Mouse (Mus musculus): ENCODE data around the gene Tbxa2r. TPM values are rescaled to one million over a fixed set of nuclear protein-coding genes. Genes with fewer than 3 reads are reported as not detected.
A peak's percentile ranks its signal among the peaks of the same experiment; 100 is the strongest.

Gene Tbxa2r
- polyA plus RNA-seq, 1 experiment, result 0.47 TPM

DNA sequence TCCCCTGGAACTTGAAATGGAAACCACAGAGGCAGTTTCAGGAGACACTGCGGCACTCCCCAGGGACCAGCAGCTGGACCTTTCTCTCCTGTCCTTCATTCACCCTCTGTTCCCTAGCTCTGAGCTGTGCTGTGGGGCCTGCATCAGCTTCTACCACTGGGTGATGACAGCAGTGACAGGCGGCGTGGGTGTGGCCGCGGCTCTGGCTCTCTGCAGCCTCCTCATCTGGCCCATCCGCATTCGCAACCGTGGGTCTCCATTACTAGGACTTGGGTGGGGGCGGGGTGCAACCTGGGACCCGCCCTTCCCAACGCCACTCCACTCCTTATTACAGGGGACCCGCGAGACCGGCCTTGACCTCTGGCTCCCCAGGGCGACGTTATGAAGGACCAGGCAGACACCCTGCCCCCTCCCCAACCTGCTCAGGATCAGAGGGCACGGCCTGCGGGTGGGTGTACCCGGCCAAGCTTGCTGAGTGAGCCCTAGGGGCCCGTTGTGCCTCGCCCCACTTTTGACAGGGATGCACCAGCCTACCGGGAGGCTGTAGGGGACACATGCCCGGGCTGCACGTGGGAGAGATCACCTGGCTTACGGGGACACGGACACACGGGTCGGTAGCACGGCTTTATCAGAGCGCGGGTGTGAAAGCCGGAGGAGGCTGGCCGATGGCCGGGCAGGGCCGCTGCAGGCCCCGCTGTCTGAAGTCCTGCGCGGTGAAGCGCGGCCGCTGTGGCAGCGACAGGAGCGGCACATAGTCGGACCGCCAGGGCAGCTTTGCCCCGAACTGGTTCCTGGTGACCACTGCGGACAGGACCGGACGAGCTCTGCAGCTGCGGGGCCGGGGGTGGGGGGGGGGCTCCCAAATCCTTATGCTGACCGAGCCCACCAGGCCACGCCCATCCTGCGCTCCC, 35.2 kb downstream of the Tbxa2r start:
- Histone ChIP-seq H3K4me1 (ENCODE audit: control insufficient read depth, insufficient read depth, low read length) (peaks cover 19% of the 10 kb centered on the region), H3K4me3 (ENCODE audit: control insufficient read depth, low read depth, low read length) (peak overlapping the region; percentile 83), H3K27me3 (ENCODE audit: control insufficient read depth, insufficient read depth, low read length) (no peaks in the 10 kb centered on the region), H3K27ac (ENCODE audit: control insufficient read depth, insufficient read depth, low read depth, low read length) (peak overlapping the region; percentile 32; the same call in 1 of the 2 replicates), H3K36me3 (ENCODE audit: control insufficient read depth, insufficient read depth, low read length) (no peaks in the 10 kb centered on the region)
- TF ChIP-seq CTCF (IDR thresholded peaks at IDR 0.05; ENCODE audit: control insufficient read depth, insufficient read depth, insufficient replicate concordance, low read depth, low read length), result no peak
- no peak for TF ChIP-seq POLR2A (IDR thresholded peaks at IDR 0.05; ENCODE audit: control insufficient read depth, low read depth, low read length)

DNA sequence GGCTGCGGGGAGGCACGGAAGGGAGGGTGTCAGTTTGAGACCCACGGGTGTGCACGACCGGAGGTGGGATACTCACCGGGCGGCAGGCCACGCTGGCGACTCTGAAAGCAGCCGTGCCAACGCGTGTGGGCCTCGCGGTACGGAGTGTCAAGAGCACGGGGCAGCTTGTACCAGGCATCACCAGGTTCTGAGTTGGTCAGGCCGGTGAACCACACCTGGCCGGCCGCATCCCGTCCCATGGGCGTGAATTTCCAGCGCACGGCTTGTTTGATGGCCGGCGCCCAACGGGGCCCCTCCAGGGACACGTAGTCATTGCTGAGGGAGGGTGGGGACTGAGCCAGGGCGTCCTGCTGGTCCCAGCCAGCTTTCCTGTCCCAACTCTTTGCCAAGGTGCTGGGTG, 36.1 kb downstream of the Tbxa2r start:
- Histone ChIP-seq H3K27ac (ENCODE audit: control insufficient read depth, insufficient read depth, low read depth, low read length) (peak overlapping the region; percentile 85), H3K36me3 (ENCODE audit: control insufficient read depth, insufficient read depth, low read length) (no peaks in the 10 kb centered on the region), H3K4me1 (ENCODE audit: control insufficient read depth, insufficient read depth, low read length) (peaks cover 19% of the 10 kb centered on the region), H3K4me3 (ENCODE audit: control insufficient read depth, low read depth, low read length) (peak overlapping the region; percentile 83), H3K27me3 (ENCODE audit: control insufficient read depth, insufficient read depth, low read length) (no peaks in the 10 kb centered on the region)
- TF ChIP-seq POLR2A (IDR thresholded peaks at IDR 0.05; ENCODE audit: control insufficient read depth, low read depth, low read length), result no peak; the same call in 1 of the 2 replicates
- no peak for TF ChIP-seq CTCF (IDR thresholded peaks at IDR 0.05; ENCODE audit: control insufficient read depth, insufficient read depth, insufficient replicate concordance, low read depth, low read length)

DNA sequence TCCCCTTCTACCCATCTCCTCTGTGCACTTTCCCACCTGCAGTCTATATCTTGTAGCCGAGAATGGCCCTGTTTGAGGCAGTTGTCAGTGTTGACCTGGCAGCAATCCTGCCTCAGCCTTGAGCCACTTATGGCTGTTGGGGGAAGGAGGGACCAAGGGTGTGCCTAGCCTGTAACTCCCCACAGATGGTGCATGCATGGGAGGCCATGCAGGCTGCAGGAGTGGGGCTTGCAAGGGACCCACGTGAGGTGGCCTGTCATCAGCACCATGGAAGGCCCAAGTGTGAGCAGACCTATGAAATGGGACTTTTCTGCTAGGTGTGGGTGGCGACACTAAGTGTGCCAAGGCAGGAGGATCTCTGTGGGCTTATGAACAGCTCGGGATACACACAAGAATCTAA, 36.5 kb downstream of the Tbxa2r start:
- peak overlapping the region; percentile 85 for H3K27ac ChIP-seq (ENCODE audit: control insufficient read depth, insufficient read depth, low read depth, low read length)
- H3K4me3 ChIP-seq (ENCODE audit: control insufficient read depth, low read depth, low read length), result peak overlapping the region; percentile 83
- peaks cover 19% of the 10 kb centered on the region for H3K4me1 ChIP-seq (ENCODE audit: control insufficient read depth, insufficient read depth, low read length)
- no peaks in the 10 kb centered on the region for H3K36me3 ChIP-seq (ENCODE audit: control insufficient read depth, insufficient read depth, low read length)
- TF ChIP-seq POLR2A (IDR thresholded peaks at IDR 0.05; ENCODE audit: control insufficient read depth, low read depth, low read length) (no peak; the same call in 1 of the 2 replicates), CTCF (IDR thresholded peaks at IDR 0.05; ENCODE audit: control insufficient read depth, insufficient read depth, insufficient replicate concordance, low read depth, low read length) (no peak)
- H3K27me3 ChIP-seq (ENCODE audit: control insufficient read depth, insufficient read depth, low read length), result no peaks in the 10 kb centered on the region

DNA sequence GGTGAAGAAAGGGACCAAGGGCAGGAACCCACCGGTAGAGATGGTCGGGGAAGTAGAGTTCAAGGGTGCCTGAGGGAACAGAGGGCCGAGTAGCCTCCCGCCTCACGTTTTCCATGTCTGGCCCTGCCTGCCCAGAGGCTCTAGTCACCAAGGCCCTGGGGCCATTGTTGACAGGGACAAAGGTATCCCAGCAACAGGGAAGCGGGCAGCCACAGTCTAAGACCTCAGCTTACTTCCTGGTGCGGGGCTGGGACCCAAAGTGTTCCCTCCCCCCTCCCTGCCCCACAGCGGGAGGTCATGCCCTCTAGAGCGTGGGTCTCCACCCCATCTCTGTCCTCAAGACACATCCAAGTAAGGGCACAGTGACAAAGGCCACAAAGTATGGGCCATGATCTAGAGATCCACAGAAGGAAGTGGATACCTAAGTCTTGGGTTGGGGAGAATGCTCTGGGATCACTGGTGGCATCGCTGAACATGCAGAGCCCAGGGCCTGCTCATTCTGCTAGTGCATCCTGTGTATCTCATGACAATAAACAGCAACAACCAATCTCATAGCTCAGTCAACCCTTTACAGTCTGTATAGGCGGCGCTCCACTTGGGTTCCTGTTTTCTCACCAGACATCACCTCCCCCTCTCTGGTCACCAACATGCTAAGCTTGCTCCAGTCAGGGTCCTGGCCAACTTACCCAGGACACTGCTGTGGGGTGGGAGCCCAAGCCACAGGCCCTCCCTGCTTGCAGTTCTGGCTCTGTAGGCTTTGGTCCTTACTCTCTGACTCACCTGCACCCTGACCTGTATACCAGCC, 37.3 kb downstream of the Tbxa2r start, which contains the start of gene 4930404N11Rik:
Gene 4930404N11Rik (minus strand): TSS at position 145 of the 805 bp plus-strand sequence.
- Histone ChIP-seq H3K4me3 (ENCODE audit: control insufficient read depth, low read depth, low read length) (peak within 1 kb of the TSS; percentile 83), H3K4me1 (ENCODE audit: control insufficient read depth, insufficient read depth, low read length) (peaks cover 19% of the 10 kb centered on the region), H3K36me3 (ENCODE audit: control insufficient read depth, insufficient read depth, low read length) (no peaks in the 10 kb centered on the region; the same call in 1 of the 2 replicates), H3K27me3 (ENCODE audit: control insufficient read depth, insufficient read depth, low read length) (no peaks in the 10 kb centered on the region), H3K27ac (ENCODE audit: control insufficient read depth, insufficient read depth, low read depth, low read length) (peak within 1 kb of the TSS; percentile 85)
- TF ChIP-seq CTCF (IDR thresholded peaks at IDR 0.05; ENCODE audit: control insufficient read depth, insufficient read depth, insufficient replicate concordance, low read depth, low read length) (no peak), POLR2A (IDR thresholded peaks at IDR 0.05; ENCODE audit: control insufficient read depth, low read depth, low read length) (peak; percentile 80; the same call in 1 of the 2 replicates)

DNA sequence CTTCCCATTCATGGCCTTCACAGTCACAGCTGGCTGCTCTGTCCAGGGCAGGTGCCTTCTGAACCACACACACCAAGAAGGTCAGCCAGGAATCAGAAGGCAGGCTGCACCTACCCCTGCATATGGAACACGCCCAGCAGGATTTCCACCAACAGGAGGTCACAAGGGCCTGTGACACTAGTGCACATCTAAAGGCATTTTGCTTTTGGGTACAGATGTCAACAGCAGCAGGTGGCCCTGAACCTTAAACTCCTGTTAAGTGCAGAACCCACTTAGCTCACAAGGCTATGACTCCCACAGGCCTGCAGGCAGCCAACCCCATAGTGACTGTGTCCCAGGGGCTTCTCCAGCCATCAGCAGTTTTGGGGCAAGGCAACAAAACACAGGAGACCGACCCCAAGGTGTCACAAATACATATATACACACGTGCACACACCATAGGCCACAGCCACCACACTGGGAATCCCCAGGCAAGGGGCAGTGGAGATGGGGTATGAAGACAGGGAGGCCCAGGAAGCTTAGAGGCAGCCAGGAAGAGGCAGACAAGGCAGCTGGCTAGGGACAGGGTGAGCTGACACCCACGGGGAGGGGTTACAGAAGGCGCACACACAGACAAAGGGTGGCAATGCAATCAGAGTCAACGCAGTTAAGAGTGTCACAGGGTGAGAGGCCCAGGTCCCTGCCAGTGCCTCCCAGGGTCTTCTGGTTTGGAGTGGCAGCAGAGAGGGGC, 38.1 kb downstream of the Tbxa2r start:
- Histone ChIP-seq H3K4me1 (ENCODE audit: control insufficient read depth, insufficient read depth, low read length) (peaks cover 19% of the 10 kb centered on the region), H3K4me3 (ENCODE audit: control insufficient read depth, low read depth, low read length) (peak overlapping the region; percentile 83), H3K36me3 (ENCODE audit: control insufficient read depth, insufficient read depth, low read length) (no peaks in the 10 kb centered on the region; the same call in 1 of the 2 replicates), H3K27me3 (ENCODE audit: control insufficient read depth, insufficient read depth, low read length) (no peaks in the 10 kb centered on the region), H3K27ac (ENCODE audit: control insufficient read depth, insufficient read depth, low read depth, low read length) (peak overlapping the region; percentile 85)
- no peak for TF ChIP-seq CTCF (IDR thresholded peaks at IDR 0.05; ENCODE audit: control insufficient read depth, insufficient read depth, insufficient replicate concordance, low read depth, low read length)
- TF ChIP-seq POLR2A (IDR thresholded peaks at IDR 0.05; ENCODE audit: control insufficient read depth, low read depth, low read length), result peak; percentile 29; the same call in 1 of the 2 replicates

DNA sequence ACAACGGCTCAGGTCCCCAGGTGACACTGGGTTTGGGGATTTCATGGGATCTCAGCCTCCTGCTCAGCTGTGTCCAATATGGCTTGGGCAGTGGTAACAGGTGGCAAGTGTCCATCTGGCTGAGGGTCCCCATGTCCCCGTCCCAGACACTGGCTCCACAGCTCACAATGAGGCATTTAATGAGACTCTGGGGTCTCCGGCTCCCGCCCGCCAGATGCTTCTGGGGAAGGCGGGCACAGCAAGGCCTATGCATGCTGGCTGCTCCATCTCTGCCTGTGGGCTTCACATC, 38.6 kb downstream of the Tbxa2r start:
- Histone ChIP-seq H3K4me3 (ENCODE audit: control insufficient read depth, low read depth, low read length) (no peak overlapping the region), H3K27ac (ENCODE audit: control insufficient read depth, insufficient read depth, low read depth, low read length) (no peak overlapping the region), H3K27me3 (ENCODE audit: control insufficient read depth, insufficient read depth, low read length) (no peaks in the 10 kb centered on the region), H3K36me3 (ENCODE audit: control insufficient read depth, insufficient read depth, low read length) (no peaks in the 10 kb centered on the region; the same call in 1 of the 2 replicates), H3K4me1 (ENCODE audit: control insufficient read depth, insufficient read depth, low read length) (peaks cover 19% of the 10 kb centered on the region)
- TF ChIP-seq POLR2A (IDR thresholded peaks at IDR 0.05; ENCODE audit: control insufficient read depth, low read depth, low read length) (no peak), CTCF (IDR thresholded peaks at IDR 0.05; ENCODE audit: control insufficient read depth, insufficient read depth, insufficient replicate concordance, low read depth, low read length) (no peak)
